Mouse (Mus musculus): ENCODE data around the gene Fry. TPM values are rescaled to one million over a fixed set of nuclear protein-coding genes. Genes with fewer than 3 reads are reported as not detected.

The Fry gene
- total and polyA plus RNA-seq, 3 experiments = 43.8 to 153 (median 117) TPM

DNA sequence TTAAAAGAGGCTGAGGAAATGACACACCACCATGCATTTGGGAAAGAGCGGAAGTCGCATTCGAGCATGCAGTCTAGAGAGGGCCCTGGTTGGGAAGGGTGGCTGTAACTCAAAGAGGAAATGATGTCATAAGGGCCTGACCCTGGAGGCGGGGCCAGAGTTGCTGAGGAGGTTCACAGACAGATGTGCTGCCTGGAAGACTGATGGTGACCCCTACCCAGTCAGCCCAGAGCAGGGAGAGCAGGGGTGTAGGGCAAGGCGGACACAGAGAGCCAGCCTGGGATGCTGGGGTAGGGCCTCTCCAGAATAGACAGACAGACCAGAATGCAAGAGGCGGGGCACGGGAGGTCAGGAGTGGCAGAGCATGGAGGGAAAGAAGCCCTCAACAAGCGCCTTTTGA is 290.5 kb downstream of the Fry start:
- no peaks in the 10 kb centered on the region for H3K36me3 ChIP-seq (ENCODE audit: control insufficient read depth, insufficient read depth, low read length)
- H3K9ac ChIP-seq (ENCODE audit: low read depth, low read length) = no peak overlapping the region
- intact Hi-C loops (cut with DNase I) = no loop called here
- no peaks in the 10 kb centered on the region for H3K27me3 ChIP-seq (ENCODE audit: control insufficient read depth, insufficient read depth, low read length)
- DNase-seq = no peak
- no peak overlapping the region for H3K27ac ChIP-seq
- H3K79me2 ChIP-seq (replicated peaks; ENCODE audit: control insufficient read depth, insufficient read depth, low read length) = no peaks in the 10 kb centered on the region
- H3K4me1 ChIP-seq (ENCODE audit: control insufficient read depth, insufficient read depth, low read length) = no peaks in the 10 kb centered on the region
- no peak for TF ChIP-seq EP300 (IDR thresholded peaks at IDR 0.05; ENCODE audit: insufficient read depth, low read depth, low read length)
- no peak for TF ChIP-seq CTCF (IDR thresholded peaks at IDR 0.05)
- no peak for TF ChIP-seq POLR2A (IDR thresholded peaks at IDR 0.05; ENCODE audit: insufficient read depth, low read depth, low read length)
- 73% methylated on average over 8 of the region's 8 CpGs for WGBS
- H3K4me3 ChIP-seq = no peak overlapping the region

DNA sequence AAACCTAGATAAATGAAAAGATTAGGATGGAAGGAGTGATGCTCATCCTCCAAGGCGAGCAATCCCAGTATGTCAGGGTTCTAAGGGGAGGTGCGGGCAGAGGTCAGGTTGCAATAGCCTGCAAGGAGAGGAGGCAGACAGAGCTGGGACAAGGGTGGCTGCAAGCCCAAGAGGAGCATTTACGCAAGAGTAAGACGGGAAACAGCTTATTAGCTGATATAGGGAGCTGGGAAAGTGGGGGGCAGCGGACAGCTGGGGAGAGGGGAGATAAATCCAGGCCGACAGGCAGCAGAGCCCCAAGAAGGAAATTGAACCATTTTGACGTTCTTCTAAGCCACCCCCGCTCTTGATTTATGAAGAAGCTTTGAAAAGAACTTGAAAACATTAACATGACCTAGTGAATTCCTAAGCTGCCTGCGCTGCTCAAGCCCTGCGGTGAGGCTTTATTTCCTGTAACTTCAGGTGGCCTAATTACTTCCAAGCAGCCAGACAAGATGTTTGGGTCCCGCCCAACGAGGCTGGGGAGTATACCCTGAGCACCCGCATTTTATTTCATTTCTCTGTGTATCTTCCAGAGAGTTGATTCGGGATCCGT is 291.1 kb downstream of the Fry start:
- Histone ChIP-seq H3K27ac (no peak overlapping the region), H3K4me3 (no peak overlapping the region), H3K4me1 (ENCODE audit: control insufficient read depth, insufficient read depth, low read length) (no peaks in the 10 kb centered on the region), H3K36me3 (ENCODE audit: control insufficient read depth, insufficient read depth, low read length) (no peaks in the 10 kb centered on the region), H3K27me3 (ENCODE audit: control insufficient read depth, insufficient read depth, low read length) (no peaks in the 10 kb centered on the region), H3K9ac (ENCODE audit: low read depth, low read length) (no peak overlapping the region), H3K79me2 (replicated peaks; ENCODE audit: control insufficient read depth, insufficient read depth, low read length) (no peaks in the 10 kb centered on the region)
- WGBS = 76% methylated on average over 15 of the region's 15 CpGs
- intact Hi-C loops (cut with DNase I) = no loop called here
- TF ChIP-seq CTCF (IDR thresholded peaks at IDR 0.05) (no peak), POLR2A (IDR thresholded peaks at IDR 0.05; ENCODE audit: insufficient read depth, low read depth, low read length) (no peak)
- DNase-seq = no peak

DNA sequence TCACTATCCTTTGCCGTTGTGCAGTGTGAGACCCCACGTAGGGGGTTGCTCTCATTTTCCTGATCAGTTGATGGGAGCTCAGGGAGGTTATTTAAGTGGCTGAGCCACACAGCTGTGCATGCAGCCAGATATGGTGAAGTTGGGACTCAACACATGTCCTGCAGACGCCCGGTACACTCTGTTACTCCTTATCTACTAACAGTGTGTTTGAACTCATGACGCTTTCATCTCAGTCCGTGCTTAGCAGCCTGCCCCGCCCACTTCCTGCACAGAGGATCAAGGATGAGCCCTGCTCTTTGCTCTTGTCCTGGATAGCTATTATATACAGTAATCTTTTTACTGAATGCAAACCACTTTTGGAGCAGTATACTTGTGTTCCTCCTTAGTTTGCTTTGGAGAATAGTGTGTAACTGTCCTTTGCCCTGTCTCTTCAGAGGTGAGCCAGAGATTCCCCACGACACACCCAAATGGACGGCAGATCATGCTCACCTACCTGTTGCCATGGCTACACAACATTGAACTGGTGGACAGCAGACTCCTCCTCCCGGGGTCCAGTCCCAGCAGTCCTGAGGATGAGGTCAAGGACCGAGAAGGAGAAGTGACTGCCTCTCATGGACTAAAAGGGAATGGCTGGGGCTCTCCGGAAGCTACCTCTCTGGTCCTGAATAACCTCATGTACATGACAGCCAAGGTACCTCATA is 294.5 kb downstream of the Fry start:
- no peak overlapping the region for H3K9ac ChIP-seq (ENCODE audit: low read depth, low read length)
- peaks cover 3% of the 10 kb centered on the region for H3K36me3 ChIP-seq (ENCODE audit: control insufficient read depth, insufficient read depth, low read length)
- intact Hi-C loops (cut with DNase I) = no loop called here

DNA sequence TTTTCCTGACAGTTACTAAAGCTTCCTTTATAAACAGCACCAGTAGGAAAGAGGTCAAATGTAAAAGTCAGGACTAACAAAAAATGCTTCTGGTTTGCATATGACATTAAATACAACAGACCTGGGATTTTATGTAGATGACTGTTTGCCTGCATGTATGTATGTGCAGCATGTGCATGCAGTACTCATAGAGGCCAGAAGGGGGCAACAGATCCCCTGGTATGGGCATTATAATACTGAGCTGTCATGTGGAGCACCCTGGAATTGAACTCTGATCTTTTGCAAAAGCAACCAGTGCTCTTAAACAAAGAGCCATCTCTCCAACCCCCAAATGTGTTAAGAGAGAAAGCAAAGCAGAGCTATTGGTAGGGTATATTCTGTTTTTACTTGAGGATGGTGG is 296.4 kb downstream of the Fry start:
- no peaks in the 10 kb centered on the region for H3K4me1 ChIP-seq (ENCODE audit: control insufficient read depth, insufficient read depth, low read length)
- intact Hi-C loops (cut with DNase I) = no loop called here
- TF ChIP-seq CTCF (IDR thresholded peaks at IDR 0.05) = peak; percentile 39
- no peak for TF ChIP-seq EP300 (IDR thresholded peaks at IDR 0.05; ENCODE audit: insufficient read depth, low read depth, low read length)
- no peaks in the 10 kb centered on the region for H3K79me2 ChIP-seq (replicated peaks; ENCODE audit: control insufficient read depth, insufficient read depth, low read length)
- H3K36me3 ChIP-seq (ENCODE audit: control insufficient read depth, insufficient read depth, low read length) = peaks cover 3% of the 10 kb centered on the region
- no peaks in the 10 kb centered on the region for H3K27me3 ChIP-seq (ENCODE audit: control insufficient read depth, insufficient read depth, low read length)
- no peak overlapping the region for H3K9ac ChIP-seq (ENCODE audit: low read depth, low read length)
- H3K4me3 ChIP-seq = no peak overlapping the region
- H3K27ac ChIP-seq = no peak overlapping the region
- DNase-seq = no peak

More for the DNA sequence above, 294.5 kb downstream of the Fry start:
- Histone ChIP-seq H3K79me2 (replicated peaks; ENCODE audit: control insufficient read depth, insufficient read depth, low read length) (no peaks in the 10 kb centered on the region), H3K4me3 (no peak overlapping the region), H3K27ac (no peak overlapping the region), H3K27me3 (ENCODE audit: control insufficient read depth, insufficient read depth, low read length) (no peaks in the 10 kb centered on the region), H3K4me1 (ENCODE audit: control insufficient read depth, insufficient read depth, low read length) (no peaks in the 10 kb centered on the region)
- 50% methylated on average over 12 of the region's 12 CpGs for WGBS
- TF ChIP-seq CTCF (IDR thresholded peaks at IDR 0.05) (no peak), EP300 (IDR thresholded peaks at IDR 0.05; ENCODE audit: insufficient read depth, low read depth, low read length) (no peak), POLR2A (IDR thresholded peaks at IDR 0.05; ENCODE audit: insufficient read depth, low read depth, low read length) (no peak)
- no peak for DNase-seq

DNA sequence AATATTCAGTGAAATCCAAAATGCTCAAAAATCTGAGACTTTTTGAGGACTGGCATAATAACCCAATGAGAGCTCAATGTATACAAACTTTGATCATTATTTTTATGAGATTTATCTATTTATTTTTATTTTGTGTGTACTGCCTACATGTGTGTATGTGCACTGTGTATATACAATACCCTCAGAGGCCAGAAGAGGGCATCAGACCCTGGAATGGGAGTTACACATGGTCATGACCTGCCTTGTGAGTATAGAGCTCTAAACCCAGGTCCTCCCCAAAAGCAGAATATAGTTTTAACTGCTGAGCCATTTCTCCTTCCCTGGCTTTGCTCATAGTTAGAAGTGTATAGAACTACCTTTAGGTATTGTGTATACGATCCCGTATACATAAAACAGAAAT is 298.8 kb downstream of the Fry start:
- Histone ChIP-seq H3K4me3 (no peak overlapping the region), H3K36me3 (ENCODE audit: control insufficient read depth, insufficient read depth, low read length) (peaks cover 3% of the 10 kb centered on the region), H3K9ac (ENCODE audit: low read depth, low read length) (no peak overlapping the region), H3K4me1 (ENCODE audit: control insufficient read depth, insufficient read depth, low read length) (no peaks in the 10 kb centered on the region), H3K27me3 (ENCODE audit: control insufficient read depth, insufficient read depth, low read length) (no peaks in the 10 kb centered on the region), H3K27ac (no peak overlapping the region), H3K79me2 (replicated peaks; ENCODE audit: control insufficient read depth, insufficient read depth, low read length) (no peaks in the 10 kb centered on the region)
- TF ChIP-seq EP300 (IDR thresholded peaks at IDR 0.05; ENCODE audit: insufficient read depth, low read depth, low read length) = no peak
- TF ChIP-seq CTCF (IDR thresholded peaks at IDR 0.05) = peak; percentile 39
- no peak for TF ChIP-seq POLR2A (IDR thresholded peaks at IDR 0.05; ENCODE audit: insufficient read depth, low read depth, low read length)
- 96% methylated on average over 2 of the region's 2 CpGs for WGBS
- no peak for DNase-seq
- intact Hi-C loops (cut with DNase I) = no loop called here

DNA sequence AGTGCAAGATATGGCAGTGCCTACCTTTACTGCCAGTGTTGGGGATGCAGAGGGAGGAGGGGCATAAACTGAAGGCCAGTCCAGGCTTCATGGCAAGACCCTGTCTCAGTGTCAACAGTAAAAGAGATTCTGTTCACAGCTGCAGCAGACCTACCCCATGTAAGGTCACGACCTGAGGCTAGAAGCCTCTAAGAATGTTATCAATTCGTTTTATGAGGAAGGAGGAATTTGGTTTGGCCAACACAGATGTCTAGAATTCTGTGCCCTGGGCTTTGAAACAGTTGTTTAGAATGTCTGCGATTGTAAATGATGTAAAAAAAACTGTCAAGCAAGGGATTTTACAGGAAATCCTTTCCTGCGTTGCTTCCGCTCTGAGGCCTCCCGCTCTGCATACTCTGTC is 299.6 kb downstream of the Fry start:
- Histone ChIP-seq H3K27ac (no peak overlapping the region), H3K4me3 (no peak overlapping the region), H3K36me3 (ENCODE audit: control insufficient read depth, insufficient read depth, low read length) (peaks cover 3% of the 10 kb centered on the region), H3K79me2 (replicated peaks; ENCODE audit: control insufficient read depth, insufficient read depth, low read length) (no peaks in the 10 kb centered on the region), H3K9ac (ENCODE audit: low read depth, low read length) (no peak overlapping the region), H3K4me1 (ENCODE audit: control insufficient read depth, insufficient read depth, low read length) (no peaks in the 10 kb centered on the region), H3K27me3 (ENCODE audit: control insufficient read depth, insufficient read depth, low read length) (no peaks in the 10 kb centered on the region)
- TF ChIP-seq EP300 (IDR thresholded peaks at IDR 0.05; ENCODE audit: insufficient read depth, low read depth, low read length) = no peak
- TF ChIP-seq CTCF (IDR thresholded peaks at IDR 0.05) = no peak
- TF ChIP-seq POLR2A (IDR thresholded peaks at IDR 0.05; ENCODE audit: insufficient read depth, low read depth, low read length) = no peak
- no peak for DNase-seq
- whole genome bisulfite sequencing = 43% methylated on average over 6 of the region's 6 CpGs
- intact Hi-C loops (cut with DNase I) = no loop called here
